Mouse (Mus musculus) urinary bladder, postnatal 0 days (tissue): Measurements from ENCODE around the gene Map3k13. TPM values are rescaled to one million over a fixed set of nuclear protein-coding genes. Genes with fewer than 3 reads are reported as not detected.

Experiments used
- polyA plus RNA-seq: library from polyadenylated mRNA; unstranded; fragments of >200 nt; fragmentation: Nextera tagmentation; extraction: Ambion mirVana; gene quantifications from 2 replicates; pipeline ENCODE4 v1.2.1, GENCODE M21; 2015

Gene Map3k13
- polyA plus RNA-seq: 0.15 and 0.17 TPM in 2 replicates

DNA sequence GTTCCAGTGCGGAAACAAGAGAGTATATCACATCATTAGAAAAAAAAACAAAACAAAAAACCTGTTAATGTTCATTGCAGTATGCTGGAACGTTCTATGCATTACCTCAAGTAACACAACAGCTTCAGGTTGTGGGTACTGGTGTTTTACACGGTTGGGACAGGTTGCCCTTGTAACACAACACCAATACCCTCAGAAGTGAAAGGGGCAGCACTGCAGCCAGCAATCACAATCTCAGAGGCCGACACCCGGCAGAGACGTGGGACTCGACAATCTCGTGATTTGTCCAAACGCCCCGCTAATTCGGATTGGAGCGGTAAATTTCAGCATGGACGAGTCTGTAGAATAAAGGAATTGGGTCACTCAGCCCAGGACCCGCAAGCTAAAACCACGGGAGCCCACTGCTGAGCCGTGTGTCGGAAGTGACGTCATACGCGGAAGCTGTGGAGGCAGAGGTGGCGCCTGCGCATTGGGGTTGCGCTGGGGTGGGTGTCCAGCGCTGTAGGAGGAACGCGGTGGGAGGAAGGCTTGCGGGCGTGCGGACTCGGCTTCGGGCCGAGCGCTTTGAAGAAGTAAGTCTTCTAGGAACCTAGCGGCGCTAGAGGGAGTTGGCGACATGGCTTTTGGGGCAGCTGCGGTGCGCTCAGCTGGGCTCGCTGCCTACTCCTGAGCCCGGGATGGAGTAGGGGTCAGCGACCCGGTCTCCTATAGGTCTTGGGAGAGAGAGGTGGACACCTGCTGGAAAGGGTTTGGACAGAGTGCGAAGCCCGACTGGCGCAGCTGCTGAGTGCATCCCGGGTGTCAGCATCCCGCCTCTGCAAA is at the start of gene Map3k13:
Map3k13 (plus strand) TSS at position 472 of the 822 bp plus-strand sequence.

DNA sequence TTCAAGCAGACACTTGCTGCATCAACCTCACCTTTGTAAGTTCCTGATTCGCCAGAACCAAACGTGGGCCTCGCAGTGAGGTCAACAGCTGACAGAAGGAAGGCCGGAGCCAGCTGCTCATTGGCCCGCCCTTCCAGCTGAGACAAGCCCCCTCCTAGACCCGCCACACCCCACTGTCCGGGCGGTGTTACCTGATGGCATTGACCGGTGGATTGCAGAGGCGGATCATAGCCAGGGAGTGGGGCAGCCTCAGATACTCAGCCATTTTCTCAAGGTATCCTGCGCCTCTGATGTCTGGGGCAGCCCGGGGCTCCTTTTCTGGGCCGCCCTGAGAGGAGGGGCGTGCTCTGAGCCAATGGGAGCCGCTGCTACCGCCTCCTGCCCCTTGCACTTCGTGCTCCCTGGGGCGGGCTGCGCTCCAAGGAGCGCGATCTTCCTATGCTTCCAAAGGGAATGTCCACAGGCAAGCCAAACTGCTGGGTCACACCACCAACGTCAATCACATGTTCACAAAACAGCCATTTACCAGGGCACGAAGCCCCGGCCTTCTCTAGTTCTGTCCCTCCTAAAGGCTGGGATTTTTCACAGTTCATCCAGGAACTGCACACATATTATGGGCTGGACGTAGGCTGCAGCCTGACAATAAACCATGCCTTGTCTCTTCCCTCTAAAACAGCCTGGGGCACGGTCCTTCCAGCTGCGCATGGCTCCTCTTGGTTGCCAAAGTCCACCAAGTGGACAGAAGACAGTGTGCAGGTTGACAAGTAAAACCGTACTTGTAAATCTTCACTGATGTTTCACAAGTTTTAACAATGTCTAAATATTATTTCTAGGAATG is 6.4 kb upstream of the Map3k13 start, which contains the start of gene Ehhadh:
Ehhadh (minus strand) TSS at position 292 of the 838 bp plus-strand sequence.

DNA sequence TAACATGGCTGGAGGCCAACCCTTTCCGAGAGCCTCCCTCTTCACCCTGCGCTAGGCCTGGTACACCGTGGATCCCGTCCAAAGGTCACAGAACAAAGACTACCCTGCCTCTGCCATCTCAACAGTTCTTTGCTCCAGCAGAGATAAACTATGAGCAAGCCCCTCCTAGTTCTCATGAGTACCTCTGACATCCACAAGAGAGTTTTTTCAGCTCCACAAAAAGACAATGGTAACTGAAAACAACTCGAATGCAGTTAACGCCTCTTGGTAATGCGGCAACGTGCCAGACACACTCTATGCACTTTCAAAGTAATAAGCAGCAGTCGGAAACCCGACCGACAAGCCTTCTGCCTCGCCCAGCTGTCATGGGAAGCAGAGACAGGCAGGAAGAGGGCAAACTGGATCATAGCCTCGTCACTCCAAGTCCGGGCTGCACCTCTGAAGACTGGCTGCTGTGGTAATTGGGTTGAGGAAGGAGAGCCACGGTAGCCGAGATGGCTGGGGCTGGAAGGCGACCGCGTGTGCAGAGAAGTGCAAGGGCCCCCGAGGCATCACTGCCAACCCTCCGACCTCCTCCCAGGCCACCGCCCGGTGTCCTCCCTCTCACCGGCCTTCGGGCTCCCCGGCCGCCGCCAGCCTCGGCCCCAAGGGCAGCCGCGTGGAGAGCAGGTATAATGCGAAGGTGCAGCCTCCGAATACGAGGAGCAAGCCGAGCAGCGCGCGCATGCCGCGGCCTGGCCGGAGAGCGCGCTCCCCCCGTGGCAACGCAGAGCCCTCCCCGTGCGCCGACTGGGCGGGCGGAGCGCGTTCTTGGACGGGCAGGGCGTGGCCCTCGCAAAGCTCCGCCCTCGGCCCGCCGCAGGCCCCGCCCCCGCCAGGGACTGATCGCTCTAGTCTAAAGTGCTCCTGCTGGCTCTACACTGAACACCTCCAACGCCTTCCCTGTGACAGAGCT is 152.9 kb downstream of the Map3k13 start, which contains the start of gene Tmem41a:
Tmem41a (minus strand) TSS at position 792 of the 955 bp plus-strand sequence.

Other genes starting within 250 kb of the Map3k13 start
- 15.1 and 18.7 TPM in 2 replicates for gene 2510009E07Rik, start 99.7 kb upstream of the Map3k13 start, polyA plus RNA-seq
- 2.4 and 2.6 TPM in 2 replicates for gene Ehhadh, start 6.5 kb upstream of the Map3k13 start, polyA plus RNA-seq
- gene Tmem41a, start 153.2 kb downstream of the Map3k13 start, polyA plus RNA-seq: 20.1 and 21.2 TPM in 2 replicates
- 36.3 and 38.2 TPM in 2 replicates for gene Liph, start 201.3 kb downstream of the Map3k13 start, polyA plus RNA-seq
- 26.7 and 30.0 TPM in 2 replicates for gene Senp2, start 215.1 kb downstream of the Map3k13 start, polyA plus RNA-seq